Comparison of ENCODE assay signal across 9 mouse cellular contexts in genomic region chr2:118897392-118897791, GRCm38 (mm10). TPM values are rescaled to one million over a fixed set of nuclear protein-coding genes. Genes with fewer than 3 reads are reported as not detected.
DNase-seq lines count a peak whose midpoint lies in the region; ATAC-seq and TF ChIP-seq lines count a peak whose summit lies in the region.
"Had no signal": no experiment of that assay in that cellular context is flagged by ENCODE, and none has a peak within 500 bp of the region (broad histone marks: within the 10 kb centered on the region; RNA-seq: fewer than 3 reads in every experiment).

No protein-coding gene starts in this region.

- H3K9ac ChIP-seq in lung, postnatal 0 days (replicated peaks; ENCODE audit: low read depth): no peak overlapping the region
- H3K9ac ChIP-seq in limb, embryonic 11.5 days (ENCODE audit: low read length): no peak overlapping the region

- H3K4me2 ChIP-seq in lung, postnatal 0 days (replicated peaks; ENCODE audit: low read depth, low read length): peak overlapping the region; percentile 79; the same call in 1 of the 2 replicates
- peak overlapping the region; percentile 82 for H3K4me2 ChIP-seq in limb, embryonic 11.5 days (ENCODE audit: low read depth, severe bottlenecking)

- H3K4me1 ChIP-seq in cerebellum, adult 2 months (ENCODE audit: control insufficient read depth, insufficient read depth, low read length): peaks cover 9% of the 10 kb centered on the region
- peaks cover 11% of the 10 kb centered on the region; the same call in 1 of the 2 replicates for H3K4me1 ChIP-seq in lung, postnatal 0 days (ENCODE audit: insufficient read depth, low read depth, low read length)
- H3K4me1 ChIP-seq in limb, embryonic 11.5 days (ENCODE audit: control insufficient read depth, insufficient read depth, low read length): peaks cover 32% of the 10 kb centered on the region
- peaks cover 43% of the 10 kb centered on the region for H3K4me1 ChIP-seq in olfactory bulb, adult 2 months (ENCODE audit: control insufficient read depth, insufficient read depth, low read length)

- H3K9me3 ChIP-seq in lung, postnatal 0 days (ENCODE audit: low read length): no peaks in the 10 kb centered on the region
- H3K9me3 ChIP-seq in limb, embryonic 11.5 days (ENCODE audit: control insufficient read depth, low read length): no peaks in the 10 kb centered on the region

- peak overlapping the region; percentile 59 for H3K4me3 ChIP-seq in cerebellum, adult 2 months (replicated peaks; ENCODE audit: insufficient read depth, low read depth, low read length)
- H3K4me3 ChIP-seq in lung, postnatal 0 days (ENCODE audit: low read depth, low read length): no peak overlapping the region
- no peak overlapping the region for H3K4me3 ChIP-seq in limb, embryonic 11.5 days (ENCODE audit: low read depth, low read length)
- peak overlapping the region; percentile 58 for H3K4me3 ChIP-seq in olfactory bulb, adult 2 months (ENCODE audit: insufficient read depth, low read depth, low read length)

- TF ChIP-seq CTCF in cerebellum, adult 2 months (IDR thresholded peaks at IDR 0.05; ENCODE audit: borderline replicate concordance, insufficient read depth, low read depth, low read length): no peak
- TF ChIP-seq CTCF in lung, postnatal 0 days (IDR thresholded peaks at IDR 0.05): no peak
- no peak for TF ChIP-seq CTCF in olfactory bulb, adult 2 months (IDR thresholded peaks at IDR 0.05; ENCODE audit: insufficient read depth, low read depth, low read length)

- 26% methylated on average over 7 of the region's 7 CpGs for WGBS in cerebellum, adult 2 months
- WGBS in lung, postnatal 0 days: 3% methylated on average over 7 of the region's 7 CpGs
- 1% methylated on average over 7 of the region's 7 CpGs for WGBS in limb, embryonic 11.5 days
- WGBS in olfactory bulb, adult 2 months: 25% methylated on average over 7 of the region's 7 CpGs

- H3K36me3 ChIP-seq in lung, postnatal 0 days (ENCODE audit: insufficient read depth, low read length): no peaks in the 10 kb centered on the region
- no peaks in the 10 kb centered on the region for H3K36me3 ChIP-seq in limb, embryonic 11.5 days (ENCODE audit: control insufficient read depth, insufficient read depth, low read length)

- no peak for TF ChIP-seq POLR2A in cerebellum, adult 2 months (IDR thresholded peaks at IDR 0.05; ENCODE audit: borderline replicate concordance, insufficient read depth, low read length)
- TF ChIP-seq POLR2A in olfactory bulb, adult 2 months (IDR thresholded peaks at IDR 0.05; ENCODE audit: insufficient read depth, low read depth, low read length): no peak

- no peak overlapping the region for H3K27ac ChIP-seq in cerebellum, adult 2 months (ENCODE audit: insufficient read depth, low read length)
- no peak overlapping the region for H3K27ac ChIP-seq in lung, postnatal 0 days (ENCODE audit: low read length)
- no peak overlapping the region for H3K27ac ChIP-seq in limb, embryonic 11.5 days (replicated peaks; ENCODE audit: low read depth, low read length)
- H3K27ac ChIP-seq in olfactory bulb, adult 2 months (ENCODE audit: insufficient read depth, low read depth, low read length): no peak overlapping the region

- H3K27me3 ChIP-seq in cerebellum, adult 2 months (ENCODE audit: control insufficient read depth, insufficient read depth, low read length): no peaks in the 10 kb centered on the region
- peaks cover 22% of the 10 kb centered on the region for H3K27me3 ChIP-seq in lung, postnatal 0 days (replicated peaks; ENCODE audit: insufficient read depth, low read length)
- peaks cover 60% of the 10 kb centered on the region for H3K27me3 ChIP-seq in limb, embryonic 11.5 days (ENCODE audit: control insufficient read depth, insufficient read depth, low read length)

- no peak for DNase-seq in cerebellum, adult 2 months
- DNase-seq in cerebellum, adult 18-20 months: no peak
- DNase-seq in lung, postnatal 0 days (ENCODE audit: low spot score): no peak
- no peak for DNase-seq in lung, postnatal 25 days (ENCODE audit: low spot score)
- peak; percentile 40 for DNase-seq in limb, embryonic 11.5 days (ENCODE audit: low spot score)
- no peak for DNase-seq in spleen, adult 12 weeks (ENCODE audit: low spot score)
- DNase-seq: adrenal gland, postnatal 25 days had no signal

- TF ChIP-seq EP300 in lung, postnatal 0 days (IDR thresholded peaks at IDR 0.05): no peak

- ATAC-seq in lung, postnatal 0 days: no peak
- ATAC-seq in limb, embryonic 11.5 days (ENCODE audit: insufficient number of reproducible peaks, low FRiP score, low TSS enrichment, low read depth): no peak
- no peak for ATAC-seq in erythroblast, adult 5-6 weeks (replicated peaks; ENCODE audit: low FRiP score, poor library complexity, severe bottlenecking)

RNA-seq across cellular contexts. Expression of gene Bahd1, which starts 2.8 kb away (rescaled TPM):
- 16.6 and 16.7 TPM in 2 replicates for polyA plus RNA-seq in cerebellum, adult 2 months (2012; rRNA removed)
- 5.1 and 5.4 TPM in 2 replicates for polyA plus RNA-seq in lung, postnatal 0 days (2015; fragmentation: Nextera tagmentation; extraction: Ambion mirVana)
- 0.84 and 0.91 TPM in 2 replicates for polyA plus RNA-seq in limb, embryonic 11.5 days (2014; fragmentation: Nextera tagmentation; extraction: Ambion mirVana)
- not detected in 2 replicates for polyA plus RNA-seq in olfactory bulb, adult 2 months (2012; ENCODE audit: insufficient read depth, insufficient read length, low replicate concordance, missing spikeins)
- 1.3 and 2.3 TPM in 2 replicates for total RNA-seq in erythroblast, adult 5-6 weeks (2015; ENCODE audit: low replicate concordance)
- total RNA-seq in erythroblast, adult 5-6 weeks (2017; ENCODE audit: low replicate concordance): 3.2 and 4.3 TPM in 2 replicates

RNA-seq across cellular contexts. Expression of gene Chst14, which starts 28.9 kb away (rescaled TPM):
- polyA plus RNA-seq in cerebellum, adult 2 months (2012; rRNA removed): 4.2 and 4.4 TPM in 2 replicates
- 20.8 and 22.0 TPM in 2 replicates for polyA plus RNA-seq in lung, postnatal 0 days (2015; fragmentation: Nextera tagmentation; extraction: Ambion mirVana)
- polyA plus RNA-seq in limb, embryonic 11.5 days (2014; fragmentation: Nextera tagmentation; extraction: Ambion mirVana): 34.9 and 35.5 TPM in 2 replicates
- not detected in 2 replicates for polyA plus RNA-seq in olfactory bulb, adult 2 months (2012; ENCODE audit: insufficient read depth, insufficient read length, low replicate concordance, missing spikeins)
- 1.5 and 2.7 TPM in 2 replicates for total RNA-seq in erythroblast, adult 5-6 weeks (2015; ENCODE audit: low replicate concordance)
- total RNA-seq in erythroblast, adult 5-6 weeks (2017; ENCODE audit: low replicate concordance): 0.43 TPM in 1 of 2 replicates, not detected in the other

RNA-seq across cellular contexts. Expression of gene Ivd, which starts 35.6 kb away (rescaled TPM):
- polyA plus RNA-seq in cerebellum, adult 2 months (2012; rRNA removed): 128 and 134 TPM in 2 replicates
- 46.5 and 53.2 TPM in 2 replicates for polyA plus RNA-seq in lung, postnatal 0 days (2015; fragmentation: Nextera tagmentation; extraction: Ambion mirVana)
- 75.1 and 75.4 TPM in 2 replicates for polyA plus RNA-seq in limb, embryonic 11.5 days (2014; fragmentation: Nextera tagmentation; extraction: Ambion mirVana)
- polyA plus RNA-seq in olfactory bulb, adult 2 months (2012; ENCODE audit: insufficient read depth, insufficient read length, low replicate concordance, missing spikeins): 83.0 TPM in 1 of 2 replicates, not detected in the other
- 1.9 and 8.1 TPM in 2 replicates for total RNA-seq in erythroblast, adult 5-6 weeks (2015; ENCODE audit: low replicate concordance)
- total RNA-seq in erythroblast, adult 5-6 weeks (2017; ENCODE audit: low replicate concordance): 4.2 and 4.8 TPM in 2 replicates

Comparison
In these comparisons a context has a peak if more than half of its experiments do, and no peak if none do; other contexts are left out.
1. H3K4me3 ChIP-seq: peak in cerebellum, adult 2 months (single experiment) and olfactory bulb, adult 2 months (single experiment); none in lung, postnatal 0 days (single experiment) and limb, embryonic 11.5 days (single experiment).